Mouse (Mus musculus): ENCODE data around the gene Soga1. TPM values are rescaled to one million over a fixed set of nuclear protein-coding genes. Genes with fewer than 3 reads are reported as not detected.

The Soga1 gene
- polyA plus RNA-seq, 2 experiments: 5.5 to 14.2 TPM

GRCm38 (mm10) chr2:157075685-157076084 lies 3.4 kb downstream of the Soga1 start:
- Histone ChIP-seq H3K4me1 (ENCODE audit: control insufficient read depth, insufficient read depth, low read length) (peaks cover 67% of the 10 kb centered on the region), H3K4me3 (replicated peaks; ENCODE audit: low read length) (peak overlapping the region; percentile 91), H3K4me2 (replicated peaks; ENCODE audit: low read depth, low read length, severe bottlenecking) (peak overlapping the region; percentile 92)

GRCm38 (mm10) chr2:157075226-157075625 lies 3.8 kb downstream of the Soga1 start:
- peak overlapping the region; percentile 92 for H3K4me2 ChIP-seq (replicated peaks; ENCODE audit: low read depth, low read length, severe bottlenecking)
- H3K4me3 ChIP-seq (replicated peaks; ENCODE audit: low read length): peak overlapping the region; percentile 91
- TF ChIP-seq POLR2A (IDR thresholded peaks at IDR 0.05; ENCODE audit: borderline replicate concordance, extremely low read depth, insufficient read depth, insufficient read length): no peak
- DNase-seq (ENCODE audit: low spot score): no peak
- no peak for ATAC-seq (ENCODE audit: low FRiP score, low read depth)
- H3K27me3 ChIP-seq (ENCODE audit: control insufficient read depth, insufficient read depth, low read length): no peaks in the 10 kb centered on the region
- peaks cover 17% of the 10 kb centered on the region; the same call in 1 of the 2 replicates for H3K36me3 ChIP-seq (ENCODE audit: control insufficient read depth, insufficient read depth, low read length)
- H3K9ac ChIP-seq (ENCODE audit: low read depth, low read length, severe bottlenecking): no peak overlapping the region
- no peaks in the 10 kb centered on the region for H3K9me3 ChIP-seq (ENCODE audit: control insufficient read depth, low read length)
- H3K4me1 ChIP-seq (ENCODE audit: control insufficient read depth, insufficient read depth, low read length): peaks cover 72% of the 10 kb centered on the region
- H3K27ac ChIP-seq (replicated peaks; ENCODE audit: low read depth, low read length): no peak overlapping the region
- WGBS: 83% methylated on average over 3 of the region's 3 CpGs

More at GRCm38 (mm10) chr2:157075685-157076084, 3.4 kb downstream of the Soga1 start:
- WGBS: 36% methylated on average over 3 of the region's 3 CpGs
- H3K9ac ChIP-seq (ENCODE audit: low read depth, low read length, severe bottlenecking): no peak overlapping the region
- H3K36me3 ChIP-seq (ENCODE audit: control insufficient read depth, insufficient read depth, low read length): peaks cover 17% of the 10 kb centered on the region; the same call in 1 of the 2 replicates
- no peaks in the 10 kb centered on the region for H3K9me3 ChIP-seq (ENCODE audit: control insufficient read depth, low read length)
- H3K27ac ChIP-seq (replicated peaks; ENCODE audit: low read depth, low read length): peak overlapping the region; percentile 33; the same call in 1 of the 2 replicates
- TF ChIP-seq POLR2A (IDR thresholded peaks at IDR 0.05; ENCODE audit: borderline replicate concordance, extremely low read depth, insufficient read depth, insufficient read length): no peak
- H3K27me3 ChIP-seq (ENCODE audit: control insufficient read depth, insufficient read depth, low read length): no peaks in the 10 kb centered on the region
- DNase-seq (ENCODE audit: low spot score): no peak
- no peak for ATAC-seq (ENCODE audit: low FRiP score, low read depth)

GRCm38 (mm10) chr2:157074772-157075171 lies 4.3 kb downstream of the Soga1 start:
- Histone ChIP-seq H3K9me3 (ENCODE audit: control insufficient read depth, low read length) (no peaks in the 10 kb centered on the region), H3K4me1 (ENCODE audit: control insufficient read depth, insufficient read depth, low read length) (peaks cover 75% of the 10 kb centered on the region), H3K36me3 (ENCODE audit: control insufficient read depth, insufficient read depth, low read length) (peaks cover 17% of the 10 kb centered on the region; the same call in 1 of the 2 replicates), H3K4me3 (replicated peaks; ENCODE audit: low read length) (no peak overlapping the region), H3K27ac (replicated peaks; ENCODE audit: low read depth, low read length) (no peak overlapping the region), H3K4me2 (replicated peaks; ENCODE audit: low read depth, low read length, severe bottlenecking) (peak overlapping the region; percentile 92; the same call in 1 of the 2 replicates), H3K9ac (ENCODE audit: low read depth, low read length, severe bottlenecking) (no peak overlapping the region), H3K27me3 (ENCODE audit: control insufficient read depth, insufficient read depth, low read length) (no peaks in the 10 kb centered on the region)
- WGBS: 73% methylated on average over 5 of the region's 5 CpGs
- ATAC-seq (ENCODE audit: low FRiP score, low read depth) (no peak), DNase-seq (ENCODE audit: low spot score) (no peak)
- no peak for TF ChIP-seq POLR2A (IDR thresholded peaks at IDR 0.05; ENCODE audit: borderline replicate concordance, extremely low read depth, insufficient read depth, insufficient read length)

- H3K27ac ChIP-seq (replicated peaks; ENCODE audit: low read depth, low read length): no peak overlapping the region
- no peaks in the 10 kb centered on the region for H3K9me3 ChIP-seq (ENCODE audit: control insufficient read depth, low read length)
- H3K4me3 ChIP-seq (replicated peaks; ENCODE audit: low read length): no peak overlapping the region
- no peaks in the 10 kb centered on the region for H3K27me3 ChIP-seq (ENCODE audit: control insufficient read depth, insufficient read depth, low read length)
- WGBS: 81% methylated on average over 9 of the region's 9 CpGs
- peaks cover 78% of the 10 kb centered on the region for H3K4me1 ChIP-seq (ENCODE audit: control insufficient read depth, insufficient read depth, low read length)
- H3K9ac ChIP-seq (ENCODE audit: low read depth, low read length, severe bottlenecking): no peak overlapping the region
- DNase-seq (ENCODE audit: low spot score) (no peak), ATAC-seq (ENCODE audit: low FRiP score, low read depth) (no peak)
- peaks cover 17% of the 10 kb centered on the region; the same call in 1 of the 2 replicates for H3K36me3 ChIP-seq (ENCODE audit: control insufficient read depth, insufficient read depth, low read length)
- no peak overlapping the region for H3K4me2 ChIP-seq (replicated peaks; ENCODE audit: low read depth, low read length, severe bottlenecking)
- no peak for TF ChIP-seq POLR2A (IDR thresholded peaks at IDR 0.05; ENCODE audit: borderline replicate concordance, extremely low read depth, insufficient read depth, insufficient read length)
Measured at GRCm38 (mm10) chr2:157074186-157074724, 4.8 kb downstream of the Soga1 start.

- no peak for TF ChIP-seq POLR2A (IDR thresholded peaks at IDR 0.05; ENCODE audit: borderline replicate concordance, extremely low read depth, insufficient read depth, insufficient read length)
- ATAC-seq (ENCODE audit: low FRiP score, low read depth) (no peak), DNase-seq (ENCODE audit: low spot score) (no peak)
- H3K27ac ChIP-seq (replicated peaks; ENCODE audit: low read depth, low read length): no peak overlapping the region
- no peak overlapping the region for H3K4me2 ChIP-seq (replicated peaks; ENCODE audit: low read depth, low read length, severe bottlenecking)
- H3K4me1 ChIP-seq (ENCODE audit: control insufficient read depth, insufficient read depth, low read length): peaks cover 85% of the 10 kb centered on the region
- H3K9ac ChIP-seq (ENCODE audit: low read depth, low read length, severe bottlenecking): no peak overlapping the region
- H3K27me3 ChIP-seq (ENCODE audit: control insufficient read depth, insufficient read depth, low read length): no peaks in the 10 kb centered on the region
- no peak overlapping the region for H3K4me3 ChIP-seq (replicated peaks; ENCODE audit: low read length)
- H3K9me3 ChIP-seq (ENCODE audit: control insufficient read depth, low read length): no peaks in the 10 kb centered on the region
- H3K36me3 ChIP-seq (ENCODE audit: control insufficient read depth, insufficient read depth, low read length): peaks cover 17% of the 10 kb centered on the region; the same call in 1 of the 2 replicates
- WGBS: 74% methylated on average over 9 of the region's 9 CpGs
Measured at GRCm38 (mm10) chr2:157073378-157074052, 5.5 kb downstream of the Soga1 start.
